Mouse (Mus musculus) inflammation-experienced regulatory T-cells, adult 6 months (primary cell): ENCODE results near the gene Tmem212. TPM values are rescaled to one million over a fixed set of nuclear protein-coding genes. Genes with fewer than 3 reads are reported as not detected.

Experiments
- ATAC-seq: one replicate; pipeline ENCODE4 v1.8.0; 2017
- polyA plus RNA-seq, 3 experiments: library from polyadenylated mRNA; unstranded; fragments of 100-300 nt; shearing (Covaris generic); gene quantifications; one replicate each; pipeline ENCODE4 v1.2.1; 2017

Gene Tmem212
- polyA plus RNA-seq, 3 experiments from 2014 or later = not detected

GRCm38 (mm10) chr3:27842856-27843255 lies 53.3 kb downstream of the Tmem212 start:
- ATAC-seq = no peak

GRCm38 (mm10) chr3:27840311-27840710 lies 55.9 kb downstream of the Tmem212 start:
- no peak for ATAC-seq

- ATAC-seq = no peak
Measured at GRCm38 (mm10) chr3:27839795-27840194, 56.4 kb downstream of the Tmem212 start.

- no peak for ATAC-seq
Measured at GRCm38 (mm10) chr3:27839231-27839630, 56.9 kb downstream of the Tmem212 start.

- no peak for ATAC-seq
Measured at GRCm38 (mm10) chr3:27836297-27836696, 59.9 kb downstream of the Tmem212 start.

GRCm38 (mm10) chr3:27835786-27836185 lies 60.4 kb downstream of the Tmem212 start:
- ATAC-seq = no peak

- ATAC-seq = no peak
Measured at GRCm38 (mm10) chr3:27828755-27829154, 67.4 kb downstream of the Tmem212 start.

- ATAC-seq = no peak
Measured at GRCm38 (mm10) chr3:27827236-27827635, 68.9 kb downstream of the Tmem212 start.

- no peak for ATAC-seq
Measured at GRCm38 (mm10) chr3:27825985-27826384, 70.2 kb downstream of the Tmem212 start.

Other genes with a start within 250 kb of the Tmem212 start
- gene Fndc3b, start 185.1 kb downstream of the Tmem212 start, polyA plus RNA-seq = under 1 TPM; 0.26 to 0.42 (median 0.28) TPM
- gene Pld1, start 42.3 kb upstream of the Tmem212 start, polyA plus RNA-seq = under 1 TPM; 0.40 to 0.71 (median 0.48) TPM